Mouse (Mus musculus) T-cell, adult 2 months (primary cell): ENCODE measurements around the gene Ap1m2.
"Not testable (repeated sequence)": the region's sequence is repeated elsewhere in the genome, so short reads cannot be mapped to it uniquely, and the experiment has no call there.

Experiments used
- DNase-seq: peaks from one replicate; pipeline ENCODE4 v3.0.0; 2022; ENCODE audit warnings: low spot score

The Ap1m2 gene

DNA sequence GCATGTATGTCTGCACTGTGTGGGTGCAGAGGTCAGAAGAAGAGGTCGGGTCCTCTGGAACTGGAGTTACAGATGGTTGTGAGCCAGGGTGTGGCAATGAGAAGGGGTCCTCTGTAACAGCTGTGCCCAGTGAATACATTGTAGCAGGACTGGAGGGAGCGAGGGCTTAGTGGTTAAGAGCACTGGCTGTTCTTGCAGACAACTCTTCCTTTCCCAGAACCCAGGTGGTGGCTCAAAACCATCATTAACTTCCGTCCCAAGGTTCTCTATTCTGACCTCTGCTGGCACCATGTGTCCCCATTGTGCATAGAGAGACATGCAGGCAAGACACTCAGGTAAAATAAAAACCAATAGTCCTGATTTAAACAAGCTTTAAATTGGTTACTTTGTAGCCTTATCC is 15.4 kb upstream of the Ap1m2 start:
- DNase-seq, result no peak

- DNase-seq, result no peak
Measured at GRCm38 (mm10) chr9:21324269-21324668, 12.1 kb upstream of the Ap1m2 start.

- not testable (repeated sequence) for DNase-seq
Measured at GRCm38 (mm10) chr9:21322917-21323297, 10.8 kb upstream of the Ap1m2 start.

GRCm38 (mm10) chr9:21322211-21322916 is 10.2 kb upstream of the Ap1m2 start:
- peak; percentile 44 for DNase-seq

DNA sequence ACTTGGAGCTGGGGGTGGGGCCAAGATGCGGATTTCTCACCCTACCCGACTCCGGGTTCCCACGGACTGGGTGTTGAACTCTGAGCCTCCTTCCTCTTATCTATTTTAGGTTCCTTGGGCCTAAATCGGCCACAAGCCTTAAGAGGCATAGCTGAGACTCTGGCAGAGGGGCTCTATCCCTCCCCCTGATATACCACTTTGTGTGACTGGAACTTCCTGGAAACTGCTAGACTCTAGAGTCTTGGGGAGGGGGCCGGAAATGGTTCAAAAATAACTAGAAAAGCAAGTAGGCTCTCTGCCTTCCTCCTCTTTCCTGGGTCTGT is 9.3 kb upstream of the Ap1m2 start:
- DNase-seq, result peak; percentile 56

- peak; percentile 76 for DNase-seq
Measured at GRCm38 (mm10) chr9:21320619-21321512, 8.7 kb upstream of the Ap1m2 start, which contains the start of gene Slc44a2. Gene Slc44a2 (plus strand): TSS chr9:21320698.

DNA sequence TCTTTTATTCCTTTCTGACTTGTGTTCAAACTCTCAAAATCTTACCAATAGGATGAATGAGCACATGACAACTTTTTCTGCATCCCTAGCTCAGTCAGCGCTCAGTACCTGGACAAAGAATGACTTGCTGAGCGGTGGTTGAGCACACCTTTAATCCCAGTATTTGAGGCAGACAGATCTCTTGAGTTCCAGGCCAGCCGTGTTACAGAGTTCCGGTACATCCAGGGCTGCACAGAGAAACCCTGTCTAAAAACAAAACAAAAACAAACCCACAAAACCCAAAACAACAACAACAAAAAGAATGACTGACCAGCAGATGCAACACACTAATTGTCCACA is 8.1 kb upstream of the Ap1m2 start:
- DNase-seq, result no peak

GRCm38 (mm10) chr9:21319503-21319902 is 7.4 kb upstream of the Ap1m2 start:
- no peak for DNase-seq

DNA sequence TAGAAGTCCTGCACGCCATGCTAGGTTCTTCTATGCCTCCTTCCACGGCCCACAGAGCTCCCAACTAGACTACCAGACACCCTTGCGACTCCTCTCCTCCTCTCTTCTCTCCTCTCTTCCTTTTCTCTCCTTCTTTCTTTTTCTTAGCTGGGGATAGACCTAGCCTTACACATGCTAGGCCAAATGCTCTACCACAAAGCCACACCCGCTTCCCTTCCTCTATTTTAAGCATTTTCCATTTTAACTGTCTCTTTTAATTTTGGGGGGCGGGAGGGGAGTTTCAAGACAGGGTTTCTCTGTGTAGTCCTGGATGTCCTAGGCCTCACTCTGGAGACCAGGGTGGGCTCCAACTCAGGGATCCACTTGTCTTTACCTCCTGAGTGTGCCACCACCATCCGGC is 6.7 kb upstream of the Ap1m2 start:
- no peak for DNase-seq

GRCm38 (mm10) chr9:21316696-21317095 is 4.6 kb upstream of the Ap1m2 start:
- DNase-seq, result peak; percentile 61

DNA sequence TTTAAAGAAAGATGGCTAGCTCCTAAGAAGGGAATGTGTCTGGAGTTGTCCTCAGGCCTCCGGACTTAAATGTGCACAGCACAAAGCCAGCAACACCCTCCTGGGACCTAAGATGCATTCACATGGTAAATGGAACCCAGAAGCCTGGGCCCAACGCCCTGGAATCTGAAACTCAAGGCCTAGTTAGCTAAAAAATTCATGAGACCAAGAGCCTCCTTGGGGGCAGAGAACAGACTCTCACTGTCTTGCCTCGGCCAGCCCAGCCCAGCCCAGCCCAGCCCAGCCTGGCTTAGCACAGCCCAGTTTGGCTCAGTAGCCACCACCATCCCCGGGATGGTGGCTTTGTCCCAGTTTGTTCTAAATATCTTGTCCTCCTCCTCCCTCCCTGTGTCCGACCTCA is 3.3 kb upstream of the Ap1m2 start:
- no peak for DNase-seq

DNA sequence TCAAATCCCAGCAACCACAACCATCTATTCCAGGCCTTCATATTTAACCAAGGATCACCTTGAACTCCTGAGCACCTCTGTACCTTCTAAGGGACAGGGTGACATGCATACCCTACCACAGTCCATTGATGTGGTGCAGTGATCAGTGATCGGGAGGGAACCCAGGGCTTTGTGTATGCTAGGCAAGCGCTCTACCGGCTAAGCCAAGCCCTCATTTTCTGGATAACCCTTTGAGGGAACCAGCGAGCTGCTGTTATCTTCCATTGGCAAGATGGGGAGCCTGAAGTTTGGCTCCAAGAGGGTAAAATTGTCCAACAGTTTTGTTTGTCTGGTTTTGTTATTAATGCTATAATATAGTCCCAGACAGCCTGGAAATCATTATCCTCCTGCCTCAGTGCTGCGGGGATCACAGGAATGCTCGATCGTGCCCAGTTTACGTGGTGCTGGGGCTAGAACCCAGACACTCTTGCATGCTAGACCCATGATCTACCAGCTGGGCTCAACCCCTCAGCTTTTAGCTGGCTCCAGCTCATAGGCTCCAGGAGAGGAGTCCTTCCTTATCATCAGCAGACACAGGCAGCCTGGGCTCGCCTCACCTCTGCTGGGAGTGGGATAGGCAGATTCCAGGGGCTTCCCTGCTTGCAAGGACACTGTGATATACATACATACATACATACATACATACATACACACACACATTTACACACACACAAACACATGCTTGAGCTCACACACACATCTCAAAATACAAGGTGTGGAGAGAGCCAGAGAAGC is 2.4 kb upstream of the Ap1m2 start:
- no peak for DNase-seq

DNA sequence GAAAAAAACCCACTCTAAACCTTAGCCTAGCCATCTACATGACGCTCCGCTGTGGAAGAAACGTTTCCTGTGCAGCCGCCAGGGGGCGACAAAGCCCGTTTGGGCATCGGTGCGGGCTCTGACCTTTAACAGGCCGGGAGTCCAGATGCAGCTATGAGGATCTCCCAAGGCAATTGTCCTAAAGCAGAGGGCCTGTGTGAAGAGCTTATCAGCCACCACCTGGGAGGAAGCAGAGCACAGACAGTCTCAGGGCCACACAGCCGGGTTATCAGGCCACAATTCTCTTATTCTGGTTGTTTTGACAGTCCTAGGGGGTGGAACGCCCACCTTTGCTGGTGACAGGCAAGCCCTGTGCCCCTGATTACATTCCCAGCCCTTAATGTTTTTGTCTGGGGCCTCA is 1.3 kb upstream of the Ap1m2 start:
- peak; percentile 76 for DNase-seq

GRCm38 (mm10) chr9:21311695-21312094 is 442 bp downstream of the Ap1m2 start:
- no peak for DNase-seq

GRCm38 (mm10) chr9:21309150-21309741 is 2.9 kb downstream of the Ap1m2 start:
- DNase-seq, result peak; percentile 49

GRCm38 (mm10) chr9:21305065-21305464 is 7.1 kb downstream of the Ap1m2 start:
- no peak for DNase-seq

GRCm38 (mm10) chr9:21299014-21299413 is 13.1 kb downstream of the Ap1m2 start:
- DNase-seq, result no peak

- DNase-seq, result no peak
Measured at GRCm38 (mm10) chr9:21292271-21292670, 19.9 kb downstream of the Ap1m2 start.

DNA sequence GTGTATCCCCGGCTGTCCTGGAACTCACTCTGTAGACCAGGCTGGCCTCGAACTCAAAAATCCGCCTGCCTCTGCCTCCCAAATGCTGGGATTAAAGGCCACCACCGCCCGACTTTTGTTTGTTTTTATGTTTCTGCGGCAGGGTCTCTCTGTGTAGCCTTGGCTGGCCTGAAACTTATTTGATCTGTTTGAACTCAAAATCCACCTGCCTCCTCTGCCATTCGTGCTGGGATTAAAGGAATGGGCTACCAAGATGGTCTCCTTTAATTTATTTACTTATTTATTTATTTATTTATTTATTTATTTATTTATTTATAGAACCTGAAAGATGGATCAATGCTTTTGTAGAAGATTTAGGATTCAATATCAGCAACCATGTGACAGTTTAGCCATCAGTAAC is 20.3 kb downstream of the Ap1m2 start:
- DNase-seq, result not testable (repeated sequence)

- peak; percentile 100 for DNase-seq
Measured at GRCm38 (mm10) chr9:21291022-21291787, 20.9 kb downstream of the Ap1m2 start, which contains the start of gene Cdkn2d. Gene Cdkn2d (minus strand): TSS chr9:21291407.

GRCm38 (mm10) chr9:21290589-21290988 is 21.5 kb downstream of the Ap1m2 start:
- no peak for DNase-seq

GRCm38 (mm10) chr9:21289337-21289671 is 22.8 kb downstream of the Ap1m2 start:
- no peak for DNase-seq
